In genomic region chr1:165765041-165765440, GRCm38 (mm10) we compare ENCODE assay signal across 11 mouse cellular contexts. TPM values are rescaled to one million over a fixed set of nuclear protein-coding genes. Genes with fewer than 3 reads are reported as not detected.
A peak's percentile ranks its signal among the peaks of the same experiment; 100 is the strongest.
DNase-seq lines count a peak whose midpoint lies in the region; ATAC-seq and TF ChIP-seq lines count a peak whose summit lies in the region.
"Had no signal": no experiment of that assay in that cellular context is flagged by ENCODE, and none has a peak within 500 bp of the region (broad histone marks: within the 10 kb centered on the region; RNA-seq: fewer than 3 reads in every experiment).

No protein-coding gene starts in this region.

- H3K9ac ChIP-seq in heart, adult 2 months (ENCODE audit: low read depth, low read length) = peak overlapping the region; percentile 36; the same call in 1 of the 2 replicates
- no peak overlapping the region for H3K9ac ChIP-seq in midbrain, embryonic 14.5 days (replicated peaks; ENCODE audit: low read length)
- no peak overlapping the region for H3K9ac ChIP-seq in limb, embryonic 15.5 days
- 0 out of 2 replicates have a peak overlapping the region, but pooled peaks have one; percentile 6 for H3K9ac ChIP-seq in stomach, embryonic 16.5 days (ENCODE audit: low read length)

- H3K4me2 ChIP-seq in midbrain, embryonic 14.5 days (ENCODE audit: low read length) = no peak overlapping the region
- no peak overlapping the region for H3K4me2 ChIP-seq in limb, embryonic 15.5 days
- peak overlapping the region; percentile 79; the same call in 1 of the 2 replicates for H3K4me2 ChIP-seq in stomach, embryonic 16.5 days (ENCODE audit: low read depth, low read length)

- no peak for TF ChIP-seq POLR2A in heart, adult 2 months (IDR thresholded peaks at IDR 0.05; ENCODE audit: insufficient read depth, low read depth, low read length)

- DNase-seq in heart, adult 2 months = no peak
- DNase-seq in heart, adult 8-10 months (ENCODE audit: low spot score) = no peak
- no peak for DNase-seq in midbrain, embryonic 10.5 days (ENCODE audit: low spot score)
- no peak for DNase-seq in midbrain, embryonic 14.5 days
- DNase-seq in layer of hippocampus, adult 9-10 months (ENCODE audit: low spot score) = no peak
- DNase-seq in cerebellum, adult 18-20 months = no peak
- DNase-seq: adrenal gland, adult 8-10 months; kidney, postnatal 25 days had no signal

- H3K4me3 ChIP-seq in heart, adult 2 months = no peak overlapping the region; the same call in 1 of the 2 replicates
- H3K4me3 ChIP-seq in midbrain, embryonic 10.5 days = peak overlapping the region; percentile 89
- no peak overlapping the region for H3K4me3 ChIP-seq in midbrain, embryonic 14.5 days (replicated peaks; ENCODE audit: low read depth, low read length)
- H3K4me3 ChIP-seq in limb, embryonic 15.5 days = 0 out of 2 replicates have a peak overlapping the region, but pooled peaks have one; percentile 83
- H3K4me3 ChIP-seq in stomach, embryonic 16.5 days (replicated peaks; ENCODE audit: low read length) = peak overlapping the region; percentile 87; the same call in 1 of the 2 replicates

- no peak for ATAC-seq in midbrain, embryonic 14.5 days (ENCODE audit: low FRiP score, low TSS enrichment)
- no peak for ATAC-seq in limb, embryonic 15.5 days (ENCODE audit: insufficient number of reproducible peaks, low FRiP score, low TSS enrichment, low read depth)
- ATAC-seq in stomach, embryonic 16.5 days (ENCODE audit: insufficient read depth, low FRiP score) = no peak

- H3K4me1 ChIP-seq in heart, adult 2 months (ENCODE audit: control insufficient read depth, insufficient read depth, low read length) = peaks cover 3% of the 10 kb centered on the region
- H3K4me1 ChIP-seq in midbrain, embryonic 10.5 days = peaks cover 16% of the 10 kb centered on the region
- peaks cover 14% of the 10 kb centered on the region for H3K4me1 ChIP-seq in midbrain, embryonic 14.5 days (ENCODE audit: control insufficient read depth, insufficient read depth, low read length)
- peaks cover 17% of the 10 kb centered on the region for H3K4me1 ChIP-seq in limb, embryonic 15.5 days
- peaks cover 10% of the 10 kb centered on the region; the same call in 1 of the 2 replicates for H3K4me1 ChIP-seq in stomach, embryonic 16.5 days (ENCODE audit: control insufficient read depth, insufficient read depth, low read length)

- H3K79me2 ChIP-seq in heart, adult 2 months (replicated peaks; ENCODE audit: control insufficient read depth, insufficient read depth, low read length) = peaks cover 2% of the 10 kb centered on the region; the same call in 1 of the 2 replicates

- H3K36me3 ChIP-seq in heart, adult 2 months (ENCODE audit: control insufficient read depth, insufficient read depth, low read length) = peaks cover 4% of the 10 kb centered on the region; the same call in 1 of the 2 replicates
- H3K36me3 ChIP-seq in midbrain, embryonic 10.5 days = no peaks in the 10 kb centered on the region
- no peaks in the 10 kb centered on the region for H3K36me3 ChIP-seq in midbrain, embryonic 14.5 days (ENCODE audit: control insufficient read depth, insufficient read depth, low read length)
- H3K36me3 ChIP-seq in limb, embryonic 15.5 days = 0 out of 2 replicates have a peak, but pooled peaks cover under 1% of the 10 kb centered on the region
- no peaks in the 10 kb centered on the region for H3K36me3 ChIP-seq in stomach, embryonic 16.5 days (ENCODE audit: control insufficient read depth, insufficient read depth, low read length)
- H3K36me3 ChIP-seq: midbrain, embryonic 12.5 days had no signal

- TF ChIP-seq CTCF in heart, adult 2 months (IDR thresholded peaks at IDR 0.05) = no peak

- intact Hi-C loops in heart, adult 2 months (cut with DNase I) = no loop called here

- no peak for TF ChIP-seq EP300 in heart, adult 2 months (IDR thresholded peaks at IDR 0.05; ENCODE audit: insufficient read depth, low read depth, low read length)

- H3K27me3 ChIP-seq in heart, adult 2 months (ENCODE audit: control insufficient read depth, insufficient read depth, low read length) = no peaks in the 10 kb centered on the region
- H3K27me3 ChIP-seq in midbrain, embryonic 10.5 days (ENCODE audit: low read depth, poor library complexity, severe bottlenecking) = peaks cover 47% of the 10 kb centered on the region
- peaks cover 17% of the 10 kb centered on the region for H3K27me3 ChIP-seq in midbrain, embryonic 14.5 days (ENCODE audit: control insufficient read depth, insufficient read depth, low read length)
- H3K27me3 ChIP-seq in limb, embryonic 15.5 days = 0 out of 2 replicates have a peak, but pooled peaks cover 13% of the 10 kb centered on the region
- H3K27me3 ChIP-seq in stomach, embryonic 16.5 days (ENCODE audit: control insufficient read depth, insufficient read depth, low read length) = no peaks in the 10 kb centered on the region

- WGBS in heart, adult 2 months = 85% methylated on average over 11 of the region's 11 CpGs
- WGBS in midbrain, embryonic 10.5 days = 86% methylated on average over 11 of the region's 11 CpGs
- whole genome bisulfite sequencing in midbrain, embryonic 14.5 days = 86% methylated on average over 11 of the region's 11 CpGs
- 78% methylated on average over 11 of the region's 11 CpGs for WGBS in limb, embryonic 15.5 days
- WGBS in stomach, embryonic 16.5 days = 82% methylated on average over 11 of the region's 11 CpGs

- H3K9me3 ChIP-seq in midbrain, embryonic 10.5 days (replicated peaks) = peaks cover 5% of the 10 kb centered on the region; the same call in 1 of the 2 replicates
- no peaks in the 10 kb centered on the region for H3K9me3 ChIP-seq in midbrain, embryonic 14.5 days (ENCODE audit: control insufficient read depth, low read length)
- no peaks in the 10 kb centered on the region for H3K9me3 ChIP-seq in limb, embryonic 15.5 days
- no peaks in the 10 kb centered on the region for H3K9me3 ChIP-seq in stomach, embryonic 16.5 days (replicated peaks; ENCODE audit: control insufficient read depth, low read length)
- H3K9me3 ChIP-seq: midbrain, embryonic 12.5 days had no signal

- no peak overlapping the region for H3K27ac ChIP-seq in heart, adult 2 months
- H3K27ac ChIP-seq in midbrain, embryonic 10.5 days (replicated peaks) = no peak overlapping the region
- no peak overlapping the region for H3K27ac ChIP-seq in midbrain, embryonic 14.5 days (replicated peaks; ENCODE audit: low read depth, low read length)
- H3K27ac ChIP-seq in limb, embryonic 15.5 days = no peak overlapping the region
- H3K27ac ChIP-seq in stomach, embryonic 16.5 days (ENCODE audit: low read length) = no peak overlapping the region
- H3K27ac ChIP-seq: midbrain, embryonic 12.5 days had no signal

RNA-seq across cellular contexts. Expression of gene Creg1, which starts 1.5 kb away (rescaled TPM):
- total RNA-seq in heart, adult 2 months (2021) = 10 to 100 TPM; 85.7 to 93.3 TPM
- polyA plus RNA-seq in heart, adult 2 months (2012; rRNA removed) = 77.2 and 121 TPM in 2 replicates
- 100 to 1,000 TPM in 3 of 4 experiments, 10 to 100 TPM in 1; 98.7 to 109 (median 103) TPM for total RNA-seq in heart, adult 8-10 months (2022)
- 31.7 and 36.1 TPM in 2 replicates for polyA plus RNA-seq in midbrain, embryonic 10.5 days (2016; fragmentation: Nextera tagmentation; extraction: Ambion mirVana)
- polyA plus RNA-seq in midbrain, embryonic 14.5 days (2014; fragmentation: Nextera tagmentation; extraction: Ambion mirVana) = 24.7 and 31.8 TPM in 2 replicates
- polyA plus RNA-seq in limb, embryonic 15.5 days (2015; fragmentation: Nextera tagmentation; extraction: Ambion mirVana) = 66.9 and 67.9 TPM in 2 replicates
- polyA plus RNA-seq in stomach, embryonic 16.5 days (2015; fragmentation: Nextera tagmentation; extraction: Ambion mirVana) = 90.4 and 90.6 TPM in 2 replicates

RNA-seq across cellular contexts. Expression of gene Cd247, which starts 23.4 kb away (rescaled TPM):
- total RNA-seq in heart, adult 2 months (2021) = under 1 TPM; 0.52 to 0.76 TPM
- 2.4 and 3.0 TPM in 2 replicates for polyA plus RNA-seq in heart, adult 2 months (2012; rRNA removed)
- total RNA-seq in heart, adult 8-10 months (2022) = 1 to 10 TPM in 1 of 4 experiments, under 1 TPM in 3; 0.16 to 1.1 (median 0.46) TPM
- polyA plus RNA-seq in midbrain, embryonic 10.5 days (2016; fragmentation: Nextera tagmentation; extraction: Ambion mirVana) = 1.6 and 2.7 TPM in 2 replicates
- polyA plus RNA-seq in midbrain, embryonic 14.5 days (2014; fragmentation: Nextera tagmentation; extraction: Ambion mirVana) = 1.5 and 2.1 TPM in 2 replicates
- polyA plus RNA-seq in limb, embryonic 15.5 days (2015; fragmentation: Nextera tagmentation; extraction: Ambion mirVana) = 0.61 and 0.96 TPM in 2 replicates
- 0.36 and 0.52 TPM in 2 replicates for polyA plus RNA-seq in stomach, embryonic 16.5 days (2015; fragmentation: Nextera tagmentation; extraction: Ambion mirVana)

RNA-seq across cellular contexts. Expression of gene Rcsd1, which starts 55.5 kb away (rescaled TPM):
- total RNA-seq in heart, adult 2 months (2021) = 10 to 100 TPM; 68.7 to 81.5 TPM
- polyA plus RNA-seq in heart, adult 2 months (2012; rRNA removed) = 57.2 and 86.2 TPM in 2 replicates
- 10 to 100 TPM; 64.0 to 99.3 (median 73.2) TPM for total RNA-seq in heart, adult 8-10 months (2022)
- polyA plus RNA-seq in midbrain, embryonic 10.5 days (2016; fragmentation: Nextera tagmentation; extraction: Ambion mirVana) = 8.6 and 8.7 TPM in 2 replicates
- 2.5 and 4.7 TPM in 2 replicates for polyA plus RNA-seq in midbrain, embryonic 14.5 days (2014; fragmentation: Nextera tagmentation; extraction: Ambion mirVana)
- 17.5 and 23.5 TPM in 2 replicates for polyA plus RNA-seq in limb, embryonic 15.5 days (2015; fragmentation: Nextera tagmentation; extraction: Ambion mirVana)
- polyA plus RNA-seq in stomach, embryonic 16.5 days (2015; fragmentation: Nextera tagmentation; extraction: Ambion mirVana) = 42.1 and 44.4 TPM in 2 replicates

Comparison
In these comparisons a context has a peak if more than half of its experiments do, and no peak if none do; other contexts are left out.
1. H3K4me3 ChIP-seq: peak in midbrain, embryonic 10.5 days (single experiment), limb, embryonic 15.5 days (single experiment) and stomach, embryonic 16.5 days (single experiment); none in heart, adult 2 months (single experiment) and midbrain, embryonic 14.5 days (single experiment).
2. H3K9ac ChIP-seq: peak in heart, adult 2 months (single experiment) and stomach, embryonic 16.5 days (single experiment); none in midbrain, embryonic 14.5 days (single experiment) and limb, embryonic 15.5 days (single experiment).